ENCODE assay signal across 9 mouse cellular contexts in the genomic region with DNA sequence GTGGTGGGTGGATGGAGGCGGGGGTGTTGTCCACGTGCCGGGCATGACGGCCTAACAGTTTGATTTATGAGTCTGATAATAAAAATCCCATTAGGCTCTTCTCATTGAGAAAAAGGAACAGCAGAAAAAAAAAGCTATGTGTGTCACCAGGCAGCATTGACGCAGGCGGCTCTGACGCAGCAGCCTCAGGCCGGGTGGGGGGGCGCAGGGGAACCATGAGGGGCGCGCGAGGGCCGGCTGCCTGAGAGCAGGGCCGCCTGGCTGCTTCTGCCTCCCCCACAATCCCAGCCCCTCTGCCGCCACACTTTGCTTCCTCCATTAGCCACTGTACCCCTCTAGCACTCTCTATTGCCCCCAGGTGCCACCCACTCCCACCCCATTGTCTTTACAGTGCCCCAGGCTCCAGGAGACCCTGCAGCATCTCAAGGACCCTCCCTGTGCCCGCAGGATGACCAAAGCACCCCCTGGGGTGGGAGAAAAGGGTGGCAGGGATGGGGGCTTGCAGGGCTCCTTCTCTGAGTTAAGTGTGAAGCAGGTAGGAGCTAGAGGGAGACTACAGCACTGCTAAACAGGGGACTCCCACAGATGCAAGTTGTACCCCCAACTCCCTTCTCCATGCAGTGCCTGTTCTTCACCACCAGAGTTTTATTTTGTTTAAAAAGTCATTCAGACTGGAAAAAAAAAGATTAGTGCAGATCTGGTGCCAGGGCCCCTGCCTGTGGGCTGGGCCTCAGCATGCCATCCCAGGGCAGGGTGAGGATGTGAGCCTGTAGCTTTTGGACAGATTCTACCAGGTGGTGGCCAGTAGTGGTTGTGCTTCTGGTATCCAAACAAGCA. TPM values are rescaled to one million over a fixed set of nuclear protein-coding genes. Genes with fewer than 3 reads are reported as not detected.
DNase-seq lines count a peak whose midpoint lies in the region; ATAC-seq lines count a peak whose summit lies in the region.
"Had no signal": no experiment of that assay in that cellular context is flagged by ENCODE, and none has a peak within 500 bp of the region (broad histone marks: within the 10 kb centered on the region; RNA-seq: fewer than 3 reads in every experiment).

No protein-coding gene starts in this region.

- 0 out of 2 replicates have a peak overlapping the region, but pooled peaks have one; percentile 38 for H3K27ac ChIP-seq in forebrain, embryonic 11.5 days (ENCODE audit: low read depth, low read length)
- peak overlapping the region; percentile 12; the same call in 1 of the 2 replicates for H3K27ac ChIP-seq in heart, embryonic 15.5 days
- H3K27ac ChIP-seq in kidney, embryonic 16.5 days (ENCODE audit: low read length): peak overlapping the region; percentile 6; the same call in 1 of the 2 replicates
- H3K27ac ChIP-seq in liver, embryonic 12.5 days: no peak overlapping the region
- H3K27ac ChIP-seq: liver, embryonic 14.5 days had no signal

- H3K4me1 ChIP-seq in forebrain, embryonic 11.5 days (replicated peaks; ENCODE audit: control insufficient read depth, insufficient read depth, low read length): peaks cover 14% of the 10 kb centered on the region
- H3K4me1 ChIP-seq in heart, embryonic 15.5 days (replicated peaks): peaks cover 31% of the 10 kb centered on the region
- H3K4me1 ChIP-seq in kidney, embryonic 16.5 days (ENCODE audit: insufficient read depth, low read length): peaks cover 27% of the 10 kb centered on the region
- H3K4me1 ChIP-seq in liver, embryonic 12.5 days: peaks cover 11% of the 10 kb centered on the region; the same call in 1 of the 2 replicates

- peak overlapping the region; percentile 39 for H3K4me2 ChIP-seq in forebrain, embryonic 11.5 days (ENCODE audit: low read depth, low read length, severe bottlenecking)
- peak overlapping the region; percentile 56 for H3K4me2 ChIP-seq in heart, embryonic 15.5 days
- peak overlapping the region; percentile 47 for H3K4me2 ChIP-seq in kidney, embryonic 16.5 days (replicated peaks; ENCODE audit: low read depth, low read length)
- H3K4me2 ChIP-seq in liver, embryonic 12.5 days: peak overlapping the region; percentile 35; the same call in 1 of the 2 replicates

- ATAC-seq in cerebellum, adult (ENCODE audit: insufficient number of reproducible peaks, low FRiP score, low TSS enrichment): 0 out of 2 replicates have a peak, but pooled peaks have one; percentile 34
- peak; percentile 85 for ATAC-seq in forebrain, embryonic 11.5 days (replicated peaks; ENCODE audit: low FRiP score)
- peak; percentile 81 for ATAC-seq in heart, embryonic 15.5 days (replicated peaks; ENCODE audit: insufficient number of reproducible peaks, insufficient read depth, low FRiP score, low read depth)
- ATAC-seq in kidney, embryonic 16.5 days (ENCODE audit: low FRiP score, low TSS enrichment): peak; percentile 90
- ATAC-seq in liver, embryonic 12.5 days: 0 out of 2 replicates have a peak, but pooled peaks have one; percentile 21

- peak overlapping the region; percentile 39 for H3K9ac ChIP-seq in forebrain, embryonic 11.5 days (ENCODE audit: low read length)
- H3K9ac ChIP-seq in heart, embryonic 15.5 days: peak overlapping the region; percentile 33; the same call in 1 of the 2 replicates
- peak overlapping the region; percentile 51 for H3K9ac ChIP-seq in kidney, embryonic 16.5 days (replicated peaks; ENCODE audit: low read length)
- no peak overlapping the region for H3K9ac ChIP-seq in liver, embryonic 12.5 days
- H3K9ac ChIP-seq: liver, embryonic 14.5 days had no signal

- DNase-seq in 3T3-L1 (ENCODE audit: low read depth, low spot score): peak; percentile 78
- DNase-seq in forebrain, embryonic 11.5 days (ENCODE audit: low spot score): peak; percentile 94
- peak; percentile 67 for DNase-seq in ovary, postnatal 36 days (ENCODE audit: low spot score)
- peak; percentile 53 to 78 for DNase-seq in urinary bladder, postnatal 4 days (ENCODE audit: low spot score in 2 of 2)

- 0% methylated on average over 16 of the region's 16 CpGs for WGBS in forebrain, embryonic 11.5 days
- WGBS in heart, embryonic 15.5 days: 2% methylated on average over 16 of the region's 16 CpGs
- WGBS in kidney, embryonic 16.5 days: 2% methylated on average over 16 of the region's 16 CpGs
- WGBS in liver, embryonic 12.5 days (ENCODE audit: insufficient replicate concordance): 4% methylated on average over 16 of the region's 16 CpGs

- peak overlapping the region; percentile 18 for H3K4me3 ChIP-seq in forebrain, embryonic 11.5 days (ENCODE audit: low read depth, low read length)
- H3K4me3 ChIP-seq in heart, embryonic 15.5 days: peak overlapping the region; percentile 35
- peak overlapping the region; percentile 12; the same call in 1 of the 2 replicates for H3K4me3 ChIP-seq in kidney, embryonic 16.5 days (ENCODE audit: low read length)
- H3K4me3 ChIP-seq in liver, embryonic 12.5 days: no peak overlapping the region

- H3K36me3 ChIP-seq in forebrain, embryonic 11.5 days (ENCODE audit: control insufficient read depth, insufficient read depth, low read length): no peaks in the 10 kb centered on the region
- H3K36me3 ChIP-seq in heart, embryonic 15.5 days: no peaks in the 10 kb centered on the region
- H3K36me3 ChIP-seq in kidney, embryonic 16.5 days (ENCODE audit: insufficient read depth, low read length): no peaks in the 10 kb centered on the region
- no peaks in the 10 kb centered on the region for H3K36me3 ChIP-seq in liver, embryonic 12.5 days

- peaks cover 3% of the 10 kb centered on the region; the same call in 1 of the 2 replicates for H3K27me3 ChIP-seq in forebrain, embryonic 11.5 days (ENCODE audit: control insufficient read depth, insufficient read depth, low read length)
- H3K27me3 ChIP-seq in heart, embryonic 15.5 days: no peaks in the 10 kb centered on the region; the same call in 1 of the 2 replicates
- peaks cover 9% of the 10 kb centered on the region; the same call in 1 of the 2 replicates for H3K27me3 ChIP-seq in kidney, embryonic 16.5 days (ENCODE audit: insufficient read depth, low read length)
- H3K27me3 ChIP-seq in liver, embryonic 12.5 days (replicated peaks): peaks cover 18% of the 10 kb centered on the region

- H3K9me3 ChIP-seq in forebrain, embryonic 11.5 days (ENCODE audit: control insufficient read depth, low read length): no peaks in the 10 kb centered on the region
- no peaks in the 10 kb centered on the region for H3K9me3 ChIP-seq in heart, embryonic 15.5 days (replicated peaks)
- H3K9me3 ChIP-seq in kidney, embryonic 16.5 days (ENCODE audit: low read length): no peaks in the 10 kb centered on the region
- no peaks in the 10 kb centered on the region for H3K9me3 ChIP-seq in liver, embryonic 12.5 days (replicated peaks)

RNA-seq across cellular contexts. Expression of gene Pde10a, which starts 16.6 kb away (rescaled TPM):
- polyA plus RNA-seq in forebrain, embryonic 11.5 days (2014; fragmentation: Nextera tagmentation; extraction: Ambion mirVana): 7.8 and 9.0 TPM in 2 replicates
- 1.4 and 2.1 TPM in 2 replicates for polyA plus RNA-seq in heart, embryonic 15.5 days (2015; fragmentation: Nextera tagmentation; extraction: Ambion mirVana)
- 1.3 and 1.8 TPM in 2 replicates for polyA plus RNA-seq in kidney, embryonic 16.5 days (2015; fragmentation: Nextera tagmentation; extraction: Ambion mirVana)
- polyA plus RNA-seq in liver, embryonic 12.5 days (2016; fragmentation: Nextera tagmentation; extraction: Ambion mirVana): 1.1 and 1.7 TPM in 2 replicates

RNA-seq across cellular contexts. Expression of gene Gm17087, which starts 58.2 kb away (rescaled TPM):
- not detected in 2 replicates for polyA plus RNA-seq in forebrain, embryonic 11.5 days (2014; fragmentation: Nextera tagmentation; extraction: Ambion mirVana)
- not detected in 2 replicates for polyA plus RNA-seq in heart, embryonic 15.5 days (2015; fragmentation: Nextera tagmentation; extraction: Ambion mirVana)
- polyA plus RNA-seq in kidney, embryonic 16.5 days (2015; fragmentation: Nextera tagmentation; extraction: Ambion mirVana): not detected in 2 replicates
- polyA plus RNA-seq in liver, embryonic 12.5 days (2016; fragmentation: Nextera tagmentation; extraction: Ambion mirVana): not detected in 2 replicates
- polyA plus RNA-seq: liver, embryonic 14.5 days had no signal

Comparison
In these comparisons a context has a peak if more than half of its experiments do, and no peak if none do; other contexts are left out.
1. ATAC-seq: peak in every context shown above with its lines; median percentile 90 in kidney, embryonic 16.5 days; 85 in forebrain, embryonic 11.5 days; 81 in heart, embryonic 15.5 days; 34 in cerebellum, adult; 21 in liver, embryonic 12.5 days.